Mouse (Mus musculus) activated CD4-positive, CD25-positive, alpha-beta regulatory T cell, adult 9 weeks (primary cell): ENCODE data around the gene Olfr1186. TPM values are rescaled to one million over a fixed set of nuclear protein-coding genes. Genes with fewer than 3 reads are reported as not detected.

Experiments used
- polyA plus RNA-seq: library from polyadenylated mRNA; unstranded; fragments of 100-300 nt; shearing (Covaris generic); gene quantifications from one replicate; pipeline ENCODE4 v1.2.1, GENCODE M21; 2017

Gene Olfr1186
- not detected for polyA plus RNA-seq

DNA sequence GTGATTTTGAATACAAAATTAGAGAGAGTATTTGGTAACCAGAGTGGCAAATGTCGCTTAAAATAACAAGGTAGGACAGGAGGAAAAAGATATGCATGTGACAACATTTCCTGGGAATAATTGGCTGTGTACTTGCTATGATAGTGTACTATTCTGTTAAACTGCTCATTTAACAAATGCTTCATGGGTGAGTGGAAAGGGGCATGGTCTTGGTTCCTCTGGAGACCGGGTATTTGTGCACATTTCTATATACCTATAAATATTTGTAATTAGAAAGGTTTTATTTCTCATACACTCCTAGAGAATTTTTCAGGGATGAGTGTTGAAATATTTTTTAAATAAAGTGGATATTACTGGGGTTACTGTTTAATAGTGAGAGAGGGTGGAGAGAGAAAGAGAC, at the start of gene Olfr1186:
Gene Olfr1186 (plus strand): TSS at position 301 of the 400 bp plus-strand sequence.

DNA sequence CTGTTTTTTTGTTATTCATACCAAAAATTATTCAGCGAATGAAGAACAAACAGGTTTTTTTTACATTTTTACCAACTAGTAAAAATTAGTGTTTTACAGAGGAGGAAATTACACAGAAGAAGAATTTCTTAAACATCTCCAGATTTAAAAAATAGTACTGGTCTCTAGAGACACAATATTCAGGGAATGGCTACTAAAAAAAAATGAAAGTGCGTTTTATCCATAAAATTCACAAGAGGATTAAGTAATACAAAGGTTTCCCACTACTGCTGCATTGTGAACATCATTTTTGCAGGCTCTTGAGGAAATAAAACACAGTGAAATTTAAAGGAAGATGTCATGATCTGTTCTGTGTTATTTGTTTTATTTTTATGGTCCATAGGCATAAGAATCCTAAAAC, 35.1 kb upstream of the Olfr1186 start, which contains the start of gene Olfr1184:
Gene Olfr1184 (plus strand): TSS at position 301 of the 400 bp plus-strand sequence.

DNA sequence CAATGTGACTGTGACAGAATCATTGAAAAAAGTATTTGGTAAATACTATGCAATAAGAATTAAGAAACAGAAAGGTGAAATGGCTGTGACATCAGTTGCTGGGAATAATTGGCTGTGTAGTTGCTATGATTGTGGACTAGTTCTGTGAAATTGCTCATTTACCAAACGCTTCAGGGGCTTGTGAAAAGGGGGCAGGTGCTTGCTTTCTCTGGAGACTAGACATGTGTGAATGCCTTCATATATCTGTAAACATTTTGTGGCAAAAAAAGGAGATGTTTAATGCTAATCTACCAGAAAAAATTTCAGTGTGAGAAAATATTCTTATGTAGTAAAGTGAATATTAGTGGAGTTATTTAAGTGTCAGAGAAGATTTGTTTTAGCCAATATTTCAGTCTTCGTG, 25.3 kb upstream of the Olfr1186 start, which contains the start of gene Olfr1185-ps1:
Gene Olfr1185-ps1 (plus strand): TSS at position 301 of the 400 bp plus-strand sequence.

DNA sequence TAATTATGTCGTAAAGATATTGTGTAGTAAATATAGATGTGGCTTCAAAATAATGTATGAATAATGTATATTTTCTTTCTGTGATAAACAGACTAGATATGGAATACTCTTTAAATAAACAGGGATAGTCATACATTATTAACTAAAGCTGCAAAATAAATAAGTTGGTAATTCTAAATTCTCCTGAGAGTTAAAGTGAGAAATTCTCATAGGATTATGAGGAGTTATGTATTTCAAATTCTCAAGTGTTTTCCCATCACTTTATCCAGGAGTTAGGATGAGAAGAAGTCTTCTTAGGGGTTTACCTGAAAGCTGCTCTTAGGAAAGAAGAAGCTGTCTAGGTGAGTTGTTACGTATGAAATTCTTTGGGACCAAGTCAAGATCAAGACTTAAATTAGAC, 38.3 kb downstream of the Olfr1186 start, which contains the start of gene Olfr1188:
Gene Olfr1188 (plus strand): TSS at position 301 of the 400 bp plus-strand sequence.

Other genes starting within 250 kb of the Olfr1186 start
- gene Olfr1173, start 238.7 kb upstream of the Olfr1186 start, polyA plus RNA-seq, result not detected
- gene Olfr1174-ps, start 203.4 kb upstream of the Olfr1186 start, polyA plus RNA-seq, result not detected
- gene Olfr1175-ps, start 191.3 kb upstream of the Olfr1186 start, polyA plus RNA-seq, result not detected
- not detected for gene Olfr1176, start 181.8 kb upstream of the Olfr1186 start, polyA plus RNA-seq
- gene Olfr1177-ps, start 172.1 kb upstream of the Olfr1186 start, polyA plus RNA-seq, result not detected
- gene Olfr1178, start 131.5 kb upstream of the Olfr1186 start, polyA plus RNA-seq, result not detected
- not detected for gene Olfr1179, start 112.1 kb upstream of the Olfr1186 start, polyA plus RNA-seq
- gene Olfr1180, start 99.4 kb upstream of the Olfr1186 start, polyA plus RNA-seq, result not detected
- gene Olfr1181, start 92.4 kb upstream of the Olfr1186 start, polyA plus RNA-seq, result not detected
- not detected for gene Gm13757, start 69.4 kb upstream of the Olfr1186 start, polyA plus RNA-seq
- gene Olfr1183, start 63.7 kb upstream of the Olfr1186 start, polyA plus RNA-seq, result not detected
- not detected for gene Olfr1184, start 35.0 kb upstream of the Olfr1186 start, polyA plus RNA-seq
- gene Olfr1185-ps1, start 25.2 kb upstream of the Olfr1186 start, polyA plus RNA-seq, result not detected
- not detected for gene Olfr1188, start 38.4 kb downstream of the Olfr1186 start, polyA plus RNA-seq
- not detected for gene Olfr1189, start 67.9 kb downstream of the Olfr1186 start, polyA plus RNA-seq
- gene Olfr1191-ps1, start 122.0 kb downstream of the Olfr1186 start, polyA plus RNA-seq, result not detected
- not detected for gene Olfr1192-ps1, start 130.0 kb downstream of the Olfr1186 start, polyA plus RNA-seq
- gene Olfr1193, start 157.1 kb downstream of the Olfr1186 start, polyA plus RNA-seq, result not detected
- gene Olfr1195, start 170.6 kb downstream of the Olfr1186 start, polyA plus RNA-seq, result not detected
- not detected for gene Olfr1196, start 186.0 kb downstream of the Olfr1186 start, polyA plus RNA-seq
- gene Olfr1197, start 213.8 kb downstream of the Olfr1186 start, polyA plus RNA-seq, result not detected
- gene Olfr1198, start 232.8 kb downstream of the Olfr1186 start, polyA plus RNA-seq, result 0.16 TPM
- gene Olfr1199, start 241.9 kb downstream of the Olfr1186 start, polyA plus RNA-seq, result not detected